Mouse (Mus musculus): ENCODE data around the gene Gm38100. TPM values are rescaled to one million over a fixed set of nuclear protein-coding genes. Genes with fewer than 3 reads are reported as not detected.
A peak's percentile ranks its signal among the peaks of the same experiment; 100 is the strongest.

Gm38100 gene
- total RNA-seq (2021) = not detected

GRCm38 (mm10) chr1:175920029-175920428, at the start of gene Gm38100:
Gene Gm38100, plus strand, starts transcription at chr1:175920329.
- intact Hi-C loops (cut with DNase I) = loop anchor here (10.0 kb wide), 1 partner anchor 245 kb away; no protein-coding TSS in a partner anchor
- DNase-seq (ENCODE audit: low spot score in 2 of 2) = no peak

DNA sequence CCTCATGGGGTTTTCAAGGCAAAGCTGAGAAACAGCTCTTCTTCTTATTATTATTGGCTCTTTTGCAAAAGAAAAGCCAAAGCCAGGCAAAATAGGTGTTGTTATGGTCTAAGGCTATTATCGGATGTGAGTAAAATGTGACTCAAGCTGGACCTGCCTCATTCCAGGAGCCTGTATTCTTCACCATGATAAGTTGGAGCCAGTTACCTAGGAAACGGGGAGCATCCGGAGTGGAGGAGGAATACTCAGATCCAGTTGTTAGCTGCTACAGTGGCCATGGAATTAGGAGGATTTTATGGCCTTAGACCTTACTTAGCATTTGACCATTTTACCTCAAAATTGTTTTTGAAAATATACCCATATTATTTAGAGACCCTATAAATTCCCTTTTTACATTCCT, 49.4 kb upstream of the Gm38100 start:
- intact Hi-C loops (cut with DNase I) = no loop called here
- DNase-seq (ENCODE audit: low spot score in 2 of 2) = no peak

- intact Hi-C loops (cut with DNase I) = no loop called here
- DNase-seq (ENCODE audit: low spot score in 2 of 2) = no peak
Measured at GRCm38 (mm10) chr1:175872028-175872816, 47.9 kb upstream of the Gm38100 start.

DNA sequence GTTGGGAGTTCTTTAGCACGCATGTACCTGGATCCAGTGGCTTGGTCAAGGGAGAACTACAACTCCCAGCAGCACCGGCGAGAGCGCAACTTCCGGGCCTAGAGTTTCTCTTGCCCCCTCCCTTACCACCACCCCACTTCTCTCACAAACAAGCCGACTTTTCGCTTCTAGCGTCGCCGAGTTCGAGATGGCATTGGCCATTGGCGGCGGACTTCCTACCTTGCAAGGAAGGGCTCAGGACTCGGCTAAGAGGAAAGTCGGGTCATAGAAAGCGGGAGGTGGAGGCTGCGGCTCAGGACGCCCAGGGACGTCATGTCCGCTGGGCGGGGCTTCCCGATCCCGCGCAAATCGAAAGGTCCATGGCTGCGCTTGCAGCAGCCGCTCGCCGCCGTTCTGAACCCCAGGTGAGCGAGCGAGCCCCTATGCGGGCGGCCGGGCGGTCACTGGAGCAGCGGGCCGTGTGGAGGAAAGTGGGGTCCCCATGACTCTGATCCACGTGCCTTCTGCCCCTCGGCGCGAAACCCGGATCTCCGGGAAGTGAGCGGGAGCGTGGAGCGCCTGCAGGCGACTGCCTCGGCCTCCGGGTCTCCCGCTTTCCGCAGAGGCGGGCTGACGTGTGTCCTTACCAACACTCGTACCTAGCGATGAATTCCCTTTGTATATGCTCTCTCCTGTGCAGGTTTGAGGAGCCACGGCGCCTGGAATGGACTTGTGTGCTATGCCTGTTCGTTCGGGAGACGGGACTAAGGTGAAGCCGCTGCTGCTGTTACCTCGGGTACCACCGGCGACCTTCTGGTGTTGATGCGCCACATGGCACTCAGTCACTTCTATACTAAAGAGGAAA, 39.5 kb upstream of the Gm38100 start, which contains the start of gene Exo1:
TSS of gene Exo1 (plus strand) at position 129 of the 844 bp plus-strand sequence.
- intact Hi-C loops (cut with DNase I) = loop anchor here (5.0 kb wide), 1 partner anchor 188 kb away; the partner anchor contains the start of genes Chml and Opn3
- peak; percentile 89 to 91 for DNase-seq (ENCODE audit: low spot score in 2 of 2)

DNA sequence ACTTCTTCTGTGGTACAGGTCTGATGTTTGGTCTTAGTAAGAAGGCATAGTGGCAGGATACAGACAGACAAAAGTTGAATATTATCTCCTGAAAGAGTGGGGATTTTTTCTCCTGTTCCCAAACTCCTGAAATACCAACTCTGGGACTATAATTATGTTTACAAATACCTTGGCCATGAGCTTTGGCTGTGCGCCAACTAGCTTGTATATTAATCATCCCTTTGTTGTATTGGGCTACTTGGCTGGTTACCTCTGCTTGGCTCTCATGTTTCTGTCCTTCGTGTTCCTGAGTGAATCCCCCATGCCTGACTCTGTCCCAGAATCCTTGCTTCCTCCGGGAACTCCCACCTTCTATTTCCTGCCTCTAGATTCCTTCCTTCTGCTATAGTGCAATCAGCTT, 36.7 kb upstream of the Gm38100 start:
- intact Hi-C loops (cut with DNase I) = loop anchor here (5.0 kb wide), 1 partner anchor 191 kb away; the partner anchor contains the start of genes Chml and Opn3
- no peak for DNase-seq (ENCODE audit: low spot score in 2 of 2)

DNA sequence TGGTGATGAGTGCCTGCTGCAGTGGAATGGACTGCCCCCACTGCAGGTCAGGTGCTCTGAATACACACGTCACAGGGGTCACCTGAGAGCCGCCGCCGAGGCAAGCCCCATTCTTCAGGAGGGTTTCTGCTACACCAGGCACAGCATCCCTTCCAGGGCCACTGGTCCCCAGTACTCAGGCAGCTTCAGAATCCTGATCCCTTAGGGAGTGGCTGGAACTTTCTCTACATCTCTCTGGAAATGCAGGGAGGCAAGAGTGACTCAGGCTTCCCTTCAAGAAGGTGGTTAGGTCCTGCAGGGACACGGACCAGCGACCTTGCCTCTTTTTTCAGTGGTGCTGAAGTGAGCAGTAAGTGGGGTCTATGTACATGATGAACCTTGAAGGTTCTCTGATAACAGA, 26.9 kb upstream of the Gm38100 start:
- intact Hi-C loops (cut with DNase I) = no loop called here

GRCm38 (mm10) chr1:175893726-175894125, 26.4 kb upstream of the Gm38100 start:
- DNase-seq (ENCODE audit: low spot score in 2 of 2) = no peak
- intact Hi-C loops (cut with DNase I) = no loop called here

More for the DNA sequence above, 26.9 kb upstream of the Gm38100 start:
- DNase-seq (ENCODE audit: low spot score in 2 of 2) = no peak

DNA sequence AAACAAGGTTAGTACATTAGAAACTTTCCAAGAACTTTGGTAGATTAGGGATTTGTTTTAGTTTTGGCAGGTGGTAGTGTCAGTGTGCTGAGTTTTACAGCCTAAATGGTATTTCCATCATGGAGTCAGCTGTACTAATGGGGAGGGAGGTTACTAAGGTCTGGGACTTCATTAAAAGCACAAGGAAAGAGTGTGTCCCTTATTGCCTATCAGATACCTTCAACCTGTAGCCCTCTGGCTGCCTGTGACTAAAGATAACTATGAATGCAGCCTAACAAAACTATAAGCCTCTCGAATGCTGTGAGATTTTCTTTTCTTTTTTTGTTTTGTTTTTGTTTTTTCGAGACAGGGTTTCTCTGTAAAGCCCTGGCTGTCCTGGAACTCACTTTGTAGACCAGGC, 8.9 kb upstream of the Gm38100 start:
- intact Hi-C loops (cut with DNase I) = no loop called here
- DNase-seq (ENCODE audit: low spot score in 2 of 2) = no peak

- no peak for DNase-seq (ENCODE audit: low spot score in 2 of 2)
- intact Hi-C loops (cut with DNase I) = no loop called here
Measured at GRCm38 (mm10) chr1:175912038-175912437, 8.1 kb upstream of the Gm38100 start.

GRCm38 (mm10) chr1:175913728-175914303, 6.3 kb upstream of the Gm38100 start:
- no peak for DNase-seq (ENCODE audit: low spot score in 2 of 2)
- intact Hi-C loops (cut with DNase I) = no loop called here

DNA sequence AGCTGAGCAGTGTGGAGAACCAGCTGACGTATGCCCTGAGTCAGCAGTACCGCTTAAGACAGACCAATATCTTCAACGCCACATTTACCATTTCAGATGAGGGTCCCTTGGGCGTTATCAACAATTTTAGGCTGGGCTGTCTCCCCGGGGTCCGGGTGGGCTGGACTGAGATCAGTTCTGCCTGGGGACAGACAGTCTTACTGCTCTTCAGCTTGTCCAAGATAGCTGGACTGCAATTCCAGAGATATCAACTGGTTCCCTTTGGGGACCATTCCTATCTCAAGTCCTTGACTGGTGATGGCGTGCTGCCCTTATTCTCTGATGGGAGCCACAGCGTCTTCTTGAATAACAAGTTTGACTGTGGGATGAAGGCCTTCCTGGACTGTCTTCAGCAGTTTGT, 962 bp downstream of the Gm38100 start:
- no peak for DNase-seq (ENCODE audit: low spot score in 2 of 2)
- intact Hi-C loops (cut with DNase I) = loop anchor here (10.0 kb wide), 1 partner anchor 246 kb away; no protein-coding TSS in a partner anchor

GRCm38 (mm10) chr1:175923848-175924787, 4.0 kb downstream of the Gm38100 start:
- intact Hi-C loops (cut with DNase I) = loop anchor here (2.0 to 10.0 kb wide), 2 partner anchors 249 to 297 kb away; no protein-coding TSS in a partner anchor

GRCm38 (mm10) chr1:175931391-175931790, 11.3 kb downstream of the Gm38100 start:
- intact Hi-C loops (cut with DNase I) = loop anchor here (10.0 kb wide), 1 partner anchor 933 kb away; no protein-coding TSS in a partner anchor
- no peak for DNase-seq (ENCODE audit: low spot score in 2 of 2)

More at GRCm38 (mm10) chr1:175923848-175924787, 4.0 kb downstream of the Gm38100 start:
- peak; percentile 65 to 73 for DNase-seq (ENCODE audit: low spot score in 2 of 2)

GRCm38 (mm10) chr1:175936282-175936737, 16.2 kb downstream of the Gm38100 start:
- intact Hi-C loops (cut with DNase I) = loop anchor here (1.0 to 10.0 kb wide), 3 partner anchors 281 to 928 kb away; no protein-coding TSS in a partner anchor
- peak; percentile 51 to 63 for DNase-seq (ENCODE audit: low spot score in 2 of 2)

DNA sequence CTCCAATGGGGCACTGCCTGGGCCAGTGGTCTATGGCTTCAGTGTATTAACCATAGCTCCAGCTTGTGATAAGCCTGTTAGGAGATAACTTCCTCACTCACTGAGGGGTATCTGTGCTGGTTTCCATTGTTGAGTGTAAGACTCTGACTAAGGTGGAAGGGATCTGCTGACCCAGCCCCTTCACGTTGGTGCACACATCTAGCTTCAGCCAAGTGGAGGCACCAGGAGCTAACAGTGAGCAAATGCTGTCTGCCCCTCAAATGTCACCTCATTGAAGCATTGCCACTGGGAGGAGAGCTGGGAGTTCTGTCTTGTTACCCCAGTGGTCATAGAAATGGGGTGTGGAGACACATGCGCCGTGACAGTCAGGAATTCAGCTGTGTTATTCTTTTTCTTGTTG, 18.6 kb downstream of the Gm38100 start:
- intact Hi-C loops (cut with DNase I) = loop anchor here (5.0 to 10.0 kb wide), 2 partner anchors 279 to 926 kb away; no protein-coding TSS in a partner anchor
- DNase-seq (ENCODE audit: low spot score in 2 of 2) = no peak

DNA sequence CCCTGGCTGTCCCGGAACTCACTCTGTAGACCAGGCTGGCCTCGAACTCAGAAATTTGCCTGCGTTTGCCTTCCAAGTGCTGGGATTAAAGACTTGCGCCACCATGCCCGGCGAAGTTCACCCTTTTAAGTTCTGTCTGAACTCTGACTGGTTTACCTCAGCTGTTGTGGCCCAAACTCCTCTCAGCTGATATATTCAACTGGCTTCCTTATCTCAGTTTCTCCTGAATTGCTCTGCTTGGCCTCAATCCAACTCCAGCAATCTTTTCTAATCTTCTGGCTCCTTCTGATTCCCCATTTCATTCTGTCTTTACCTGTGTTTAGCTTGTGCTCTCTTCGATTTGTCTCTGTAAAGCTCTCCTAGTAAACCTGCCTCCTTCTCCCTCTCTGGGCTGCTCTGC, 23.0 kb downstream of the Gm38100 start:
- intact Hi-C loops (cut with DNase I) = no loop called here

GRCm38 (mm10) chr1:175946718-175947315, 26.7 kb downstream of the Gm38100 start:
- intact Hi-C loops (cut with DNase I) = no loop called here
- no peak for DNase-seq (ENCODE audit: low spot score in 2 of 2)

More for the DNA sequence above, 23.0 kb downstream of the Gm38100 start:
- DNase-seq (ENCODE audit: low spot score in 2 of 2) = no peak

DNA sequence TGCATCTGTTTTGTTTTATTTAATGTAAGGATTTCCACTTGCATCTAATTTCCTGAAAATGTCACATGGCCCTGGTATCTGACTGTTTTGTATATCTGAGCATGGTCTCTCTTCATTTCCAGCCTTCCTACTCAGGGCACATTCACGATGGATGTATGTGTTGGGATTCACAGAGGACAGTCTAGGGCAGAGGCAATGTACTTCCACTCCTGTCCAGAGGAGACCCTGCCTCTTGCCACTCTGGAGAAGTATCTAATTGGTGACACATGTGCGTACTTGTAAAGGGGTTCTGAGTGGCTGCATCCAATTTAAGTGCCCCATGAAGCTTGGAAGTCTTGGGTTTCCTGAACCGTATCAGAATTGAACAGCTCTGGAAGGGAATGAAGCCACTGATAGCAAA, 30.3 kb downstream of the Gm38100 start:
- intact Hi-C loops (cut with DNase I) = no loop called here
- DNase-seq (ENCODE audit: low spot score in 2 of 2) = no peak

Measured in left cerebral cortex, postnatal 36 days (tissue).